Mouse (Mus musculus): ENCODE data around the gene Jph2. TPM values are rescaled to one million over a fixed set of nuclear protein-coding genes. Genes with fewer than 3 reads are reported as not detected.

The Jph2 gene
- polyA plus RNA-seq, 1 experiment from 2014 or later, result 0.45 TPM

DNA sequence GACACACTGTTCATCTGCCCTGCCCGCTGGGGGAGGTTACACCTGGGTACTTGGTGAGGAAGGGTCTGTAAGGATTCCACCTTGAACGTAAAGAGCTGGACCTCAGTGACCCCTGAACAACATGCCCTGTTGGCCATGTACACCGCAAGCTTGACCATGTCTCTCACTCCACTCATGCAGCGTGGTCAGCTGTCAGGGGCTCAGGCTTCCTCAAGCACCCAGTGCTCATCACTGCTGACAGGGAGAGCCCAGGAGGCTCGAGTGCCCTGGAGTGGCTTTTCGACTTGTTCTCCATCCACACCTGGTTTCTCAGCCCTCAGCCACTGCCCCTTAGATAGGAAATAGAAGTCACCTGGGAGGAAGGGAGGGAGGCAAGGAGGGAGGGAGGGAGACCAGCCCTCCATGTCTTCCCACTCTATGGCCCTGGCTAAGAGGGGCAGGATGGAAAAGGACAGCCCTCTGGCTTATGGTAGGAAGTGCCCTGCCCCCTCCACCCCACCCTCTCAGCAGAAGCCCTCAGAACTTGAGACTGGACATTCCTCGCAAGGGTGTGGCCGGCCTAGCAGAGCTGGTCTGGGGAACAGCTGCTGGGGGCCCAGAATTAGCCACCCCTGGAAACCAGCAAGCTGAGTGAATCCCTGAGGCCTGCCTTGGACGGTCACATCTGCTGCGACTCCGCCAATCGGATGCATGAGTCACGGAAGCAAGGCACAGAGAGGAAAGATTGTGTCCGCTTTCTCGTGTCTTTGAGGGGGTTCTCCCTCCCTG lies 11.2 kb downstream of the Jph2 start:
- no peaks in the 10 kb centered on the region for H3K27me3 ChIP-seq (ENCODE audit: control insufficient read depth, insufficient read depth, low read length)
- H3K36me3 ChIP-seq (ENCODE audit: control insufficient read depth, insufficient read depth, low read length), result no peaks in the 10 kb centered on the region
- H3K4me1 ChIP-seq (ENCODE audit: control insufficient read depth, insufficient read depth, low read length), result no peaks in the 10 kb centered on the region
- DNase-seq (ENCODE audit: low spot score) (no peak), ATAC-seq (ENCODE audit: insufficient number of reproducible peaks, low FRiP score, low TSS enrichment, low read depth) (no peak; the same call in 1 of the 2 replicates)
- no peak overlapping the region for H3K4me3 ChIP-seq (ENCODE audit: low read depth, low read length)
- H3K9me3 ChIP-seq (ENCODE audit: control insufficient read depth, low read length), result no peaks in the 10 kb centered on the region
- no peak overlapping the region for H3K27ac ChIP-seq (replicated peaks; ENCODE audit: low read depth, low read length)
- no peak overlapping the region for H3K9ac ChIP-seq (ENCODE audit: low read length)
- H3K4me2 ChIP-seq (ENCODE audit: low read depth, severe bottlenecking), result no peak overlapping the region
- 67% methylated on average over 15 of the region's 15 CpGs for WGBS

DNA sequence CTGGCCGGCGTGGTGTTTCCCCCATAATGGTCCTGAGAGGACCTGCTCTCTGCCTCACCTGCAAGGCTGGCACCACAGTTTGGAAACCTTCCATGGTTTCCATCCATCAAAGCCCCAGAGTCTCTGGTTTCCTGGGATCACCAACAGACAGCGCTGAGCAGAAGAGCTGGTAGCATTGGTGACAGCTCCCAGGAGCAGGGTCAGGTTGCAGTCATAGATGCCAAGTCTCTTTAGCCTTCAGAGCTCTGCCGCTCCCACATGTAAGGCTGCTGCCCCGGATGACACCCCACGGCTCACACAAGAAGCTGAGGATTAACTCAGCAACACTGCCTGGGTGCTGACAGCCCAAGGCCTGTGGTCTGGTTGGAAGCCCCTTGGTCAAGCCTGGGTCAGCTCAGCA lies 12.7 kb downstream of the Jph2 start:
- H3K27me3 ChIP-seq (ENCODE audit: control insufficient read depth, insufficient read depth, low read length), result no peaks in the 10 kb centered on the region
- no peaks in the 10 kb centered on the region for H3K9me3 ChIP-seq (ENCODE audit: control insufficient read depth, low read length)
- DNase-seq (ENCODE audit: low spot score), result no peak
- 83% methylated on average over 6 of the region's 6 CpGs for WGBS
- no peak overlapping the region for H3K4me3 ChIP-seq (ENCODE audit: low read depth, low read length)
- no peaks in the 10 kb centered on the region for H3K4me1 ChIP-seq (ENCODE audit: control insufficient read depth, insufficient read depth, low read length)
- no peak overlapping the region for H3K4me2 ChIP-seq (ENCODE audit: low read depth, severe bottlenecking)
- no peak overlapping the region for H3K27ac ChIP-seq (replicated peaks; ENCODE audit: low read depth, low read length)
- no peak for ATAC-seq (ENCODE audit: insufficient number of reproducible peaks, low FRiP score, low TSS enrichment, low read depth)
- H3K9ac ChIP-seq (ENCODE audit: low read length), result no peak overlapping the region
- no peaks in the 10 kb centered on the region for H3K36me3 ChIP-seq (ENCODE audit: control insufficient read depth, insufficient read depth, low read length)

DNA sequence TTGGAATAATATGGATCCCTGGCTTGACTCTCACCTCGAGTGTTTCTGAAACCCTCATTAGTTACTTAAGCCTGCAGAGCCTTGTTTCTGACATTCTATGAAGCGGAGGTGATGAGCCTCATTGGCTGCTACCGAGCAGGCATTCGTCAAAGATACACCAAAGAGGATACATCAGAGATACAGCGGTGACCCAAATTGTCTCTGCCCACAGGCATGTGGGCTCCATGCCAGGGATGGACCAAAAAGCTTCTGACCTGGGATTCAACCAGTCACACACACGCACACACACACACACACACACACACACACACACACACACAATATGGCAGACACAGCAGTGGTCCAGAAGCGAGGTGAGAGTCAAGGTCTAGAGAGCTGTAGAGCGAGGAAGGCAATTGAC lies 16.5 kb downstream of the Jph2 start:
- no peak overlapping the region for H3K27ac ChIP-seq (replicated peaks; ENCODE audit: low read depth, low read length)
- H3K36me3 ChIP-seq (ENCODE audit: control insufficient read depth, insufficient read depth, low read length), result no peaks in the 10 kb centered on the region
- H3K9ac ChIP-seq (ENCODE audit: low read length), result no peak overlapping the region
- no peak overlapping the region for H3K4me2 ChIP-seq (ENCODE audit: low read depth, severe bottlenecking)
- no peaks in the 10 kb centered on the region for H3K4me1 ChIP-seq (ENCODE audit: control insufficient read depth, insufficient read depth, low read length)
- no peak overlapping the region for H3K4me3 ChIP-seq (ENCODE audit: low read depth, low read length)
- no peak for ATAC-seq (ENCODE audit: insufficient number of reproducible peaks, low FRiP score, low TSS enrichment, low read depth)
- no peak for DNase-seq (ENCODE audit: low spot score)
- H3K9me3 ChIP-seq (ENCODE audit: control insufficient read depth, low read length), result no peaks in the 10 kb centered on the region
- H3K27me3 ChIP-seq (ENCODE audit: control insufficient read depth, insufficient read depth, low read length), result peaks cover 5% of the 10 kb centered on the region
- WGBS, result 89% methylated on average over 8 of the region's 8 CpGs

DNA sequence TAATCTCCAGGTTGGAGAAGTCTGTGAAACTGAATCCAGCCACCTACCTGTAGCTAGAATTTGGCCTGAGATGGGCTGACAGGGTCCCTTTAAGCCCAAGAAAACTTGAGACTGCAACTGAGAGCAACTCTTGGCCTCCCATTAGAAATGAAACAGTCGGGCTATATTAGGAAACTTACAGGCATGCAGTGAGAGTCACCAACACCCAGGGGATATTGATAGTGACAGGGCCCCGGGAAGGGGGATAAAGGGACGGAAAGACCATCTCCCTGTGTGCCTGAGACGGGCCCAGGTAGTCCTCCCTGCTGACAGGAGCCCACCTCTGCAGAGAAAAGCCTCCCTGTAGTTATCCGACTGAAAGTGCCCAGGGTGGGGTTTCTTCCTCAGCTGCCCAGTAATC lies 18.4 kb downstream of the Jph2 start:
- no peaks in the 10 kb centered on the region for H3K9me3 ChIP-seq (ENCODE audit: control insufficient read depth, low read length)
- H3K36me3 ChIP-seq (ENCODE audit: control insufficient read depth, insufficient read depth, low read length), result no peaks in the 10 kb centered on the region
- no peaks in the 10 kb centered on the region for H3K4me1 ChIP-seq (ENCODE audit: control insufficient read depth, insufficient read depth, low read length)
- no peak overlapping the region for H3K4me2 ChIP-seq (ENCODE audit: low read depth, severe bottlenecking)
- ATAC-seq (ENCODE audit: insufficient number of reproducible peaks, low FRiP score, low TSS enrichment, low read depth), result no peak
- H3K9ac ChIP-seq (ENCODE audit: low read length), result no peak overlapping the region
- no peak overlapping the region for H3K4me3 ChIP-seq (ENCODE audit: low read depth, low read length)
- H3K27me3 ChIP-seq (ENCODE audit: control insufficient read depth, insufficient read depth, low read length), result peaks cover 23% of the 10 kb centered on the region
- WGBS, result 85% methylated on average over 5 of the region's 5 CpGs
- H3K27ac ChIP-seq (replicated peaks; ENCODE audit: low read depth, low read length), result no peak overlapping the region
- no peak for DNase-seq (ENCODE audit: low spot score)

DNA sequence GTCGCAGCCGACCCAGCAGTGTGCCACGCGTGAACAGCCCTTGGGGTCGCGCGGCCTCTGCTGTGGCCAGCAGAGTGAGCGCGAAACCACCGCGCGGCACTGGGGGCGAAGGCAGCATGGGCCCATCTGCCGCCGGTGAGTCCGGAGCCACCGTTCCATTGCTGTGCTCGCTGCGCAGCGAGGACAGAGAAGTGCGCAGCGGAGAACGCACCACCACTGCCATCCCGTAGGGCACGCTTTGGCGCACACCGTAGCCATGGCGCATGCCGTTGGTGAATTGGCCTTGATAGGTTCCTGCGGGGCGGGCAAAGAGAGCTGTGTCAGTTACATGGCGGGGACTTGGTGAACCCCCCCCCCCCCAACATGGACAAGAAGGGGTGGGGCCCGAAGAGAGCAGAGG lies 21.7 kb downstream of the Jph2 start:
- no peaks in the 10 kb centered on the region for H3K36me3 ChIP-seq (ENCODE audit: control insufficient read depth, insufficient read depth, low read length)
- DNase-seq (ENCODE audit: low spot score) (no peak), ATAC-seq (ENCODE audit: insufficient number of reproducible peaks, low FRiP score, low TSS enrichment, low read depth) (no peak; the same call in 1 of the 2 replicates)
- H3K9me3 ChIP-seq (ENCODE audit: control insufficient read depth, low read length), result no peaks in the 10 kb centered on the region
- H3K4me2 ChIP-seq (ENCODE audit: low read depth, severe bottlenecking), result no peak overlapping the region
- H3K4me1 ChIP-seq (ENCODE audit: control insufficient read depth, insufficient read depth, low read length), result no peaks in the 10 kb centered on the region
- peaks cover 23% of the 10 kb centered on the region for H3K27me3 ChIP-seq (ENCODE audit: control insufficient read depth, insufficient read depth, low read length)
- no peak overlapping the region for H3K4me3 ChIP-seq (ENCODE audit: low read depth, low read length)
- 32% methylated on average over 33 of the region's 33 CpGs for WGBS
- no peak overlapping the region for H3K9ac ChIP-seq (ENCODE audit: low read length)
- no peak overlapping the region for H3K27ac ChIP-seq (replicated peaks; ENCODE audit: low read depth, low read length)

DNA sequence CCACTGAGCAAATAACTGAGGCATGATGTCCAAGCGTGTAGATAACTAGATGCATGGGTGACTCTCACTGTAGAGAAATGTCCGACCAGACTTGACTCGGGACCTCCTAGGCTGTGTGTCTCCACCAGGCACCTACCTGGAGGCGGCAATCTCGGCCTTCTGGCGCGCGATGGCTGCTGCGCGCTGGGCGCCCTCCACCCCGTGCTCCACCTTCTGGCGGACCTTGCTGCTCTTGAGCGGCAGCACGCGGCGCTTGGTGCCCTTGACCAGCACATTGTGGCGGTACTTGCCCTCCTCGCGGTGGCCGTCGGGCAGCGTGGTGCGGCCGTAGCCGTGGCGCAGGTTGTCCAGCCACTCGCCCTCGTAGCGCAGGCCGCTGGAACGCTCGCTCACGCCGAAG lies 22.3 kb downstream of the Jph2 start:
- no peak for ATAC-seq (ENCODE audit: insufficient number of reproducible peaks, low FRiP score, low TSS enrichment, low read depth)
- Histone ChIP-seq H3K9ac (ENCODE audit: low read length) (no peak overlapping the region), H3K27me3 (ENCODE audit: control insufficient read depth, insufficient read depth, low read length) (peaks cover 23% of the 10 kb centered on the region), H3K36me3 (ENCODE audit: control insufficient read depth, insufficient read depth, low read length) (no peaks in the 10 kb centered on the region), H3K27ac (replicated peaks; ENCODE audit: low read depth, low read length) (no peak overlapping the region), H3K4me3 (ENCODE audit: low read depth, low read length) (no peak overlapping the region), H3K9me3 (ENCODE audit: control insufficient read depth, low read length) (no peaks in the 10 kb centered on the region), H3K4me1 (ENCODE audit: control insufficient read depth, insufficient read depth, low read length) (no peaks in the 10 kb centered on the region), H3K4me2 (ENCODE audit: low read depth, severe bottlenecking) (no peak overlapping the region)
- DNase-seq (ENCODE audit: low spot score), result no peak
- WGBS, result 46% methylated on average over 35 of the region's 35 CpGs

DNA sequence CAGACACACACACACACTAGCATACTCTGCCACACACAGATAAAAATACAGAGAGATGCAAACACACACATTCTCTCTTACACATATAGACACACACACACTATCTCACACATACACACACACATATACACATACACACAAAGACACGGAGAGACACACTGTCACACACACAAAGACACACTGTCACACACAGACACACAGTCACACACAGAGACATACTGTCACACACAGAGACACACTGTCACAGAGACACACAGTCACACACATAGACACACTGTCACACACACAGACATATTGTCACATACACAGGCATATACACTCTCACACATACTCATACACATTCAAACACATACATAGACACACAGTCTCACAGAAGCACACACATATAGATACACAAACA lies 25.2 kb downstream of the Jph2 start:
- Histone ChIP-seq H3K9ac (ENCODE audit: low read length) (no peak overlapping the region), H3K27me3 (ENCODE audit: control insufficient read depth, insufficient read depth, low read length) (peaks cover 23% of the 10 kb centered on the region), H3K27ac (replicated peaks; ENCODE audit: low read depth, low read length) (no peak overlapping the region), H3K36me3 (ENCODE audit: control insufficient read depth, insufficient read depth, low read length) (no peaks in the 10 kb centered on the region), H3K4me3 (ENCODE audit: low read depth, low read length) (no peak overlapping the region), H3K9me3 (ENCODE audit: control insufficient read depth, low read length) (no peaks in the 10 kb centered on the region), H3K4me2 (ENCODE audit: low read depth, severe bottlenecking) (no peak overlapping the region), H3K4me1 (ENCODE audit: control insufficient read depth, insufficient read depth, low read length) (no peaks in the 10 kb centered on the region)
- ATAC-seq (ENCODE audit: insufficient number of reproducible peaks, low FRiP score, low TSS enrichment, low read depth) (no peak), DNase-seq (ENCODE audit: low spot score) (no peak)
- WGBS, result 81% methylated on average over 1 of the region's 1 CpGs

DNA sequence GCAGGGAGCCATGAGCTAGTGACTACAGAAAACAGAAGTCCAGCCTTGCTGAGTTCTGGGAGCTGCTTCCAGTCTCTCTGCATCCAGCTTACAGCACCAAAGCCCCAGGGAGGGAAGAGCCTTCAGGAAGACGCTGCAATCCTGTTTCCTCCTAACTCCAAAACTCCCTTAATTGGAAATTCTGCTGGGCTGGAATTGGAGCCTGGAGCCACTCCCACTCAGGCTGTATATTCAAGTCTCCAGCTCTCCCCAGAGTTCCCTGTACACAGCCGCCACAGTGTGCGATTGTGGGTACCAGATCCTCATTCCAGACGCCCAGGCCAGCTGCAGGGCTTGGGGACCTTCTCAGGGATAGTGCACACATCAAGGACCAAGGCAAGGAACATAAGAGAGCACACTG lies 27.6 kb downstream of the Jph2 start:
- Histone ChIP-seq H3K27ac (replicated peaks; ENCODE audit: low read depth, low read length) (no peak overlapping the region), H3K36me3 (ENCODE audit: control insufficient read depth, insufficient read depth, low read length) (no peaks in the 10 kb centered on the region), H3K27me3 (ENCODE audit: control insufficient read depth, insufficient read depth, low read length) (peaks cover 8% of the 10 kb centered on the region), H3K4me1 (ENCODE audit: control insufficient read depth, insufficient read depth, low read length) (no peaks in the 10 kb centered on the region), H3K9me3 (ENCODE audit: control insufficient read depth, low read length) (no peaks in the 10 kb centered on the region), H3K4me2 (ENCODE audit: low read depth, severe bottlenecking) (no peak overlapping the region), H3K9ac (ENCODE audit: low read length) (no peak overlapping the region), H3K4me3 (ENCODE audit: low read depth, low read length) (no peak overlapping the region)
- ATAC-seq (ENCODE audit: insufficient number of reproducible peaks, low FRiP score, low TSS enrichment, low read depth) (no peak), DNase-seq (ENCODE audit: low spot score) (no peak)
- 51% methylated on average over 4 of the region's 4 CpGs for WGBS

All from limb, embryonic 11.5 days (tissue).